Mouse (Mus musculus): ENCODE measurements around the gene Exoc7.

GRCm38 (mm10) chr11:116333526-116334416 is 26.7 kb upstream of the Exoc7 start:
- TF ChIP-seq CTCF (IDR thresholded peaks at IDR 0.05; ENCODE audit: low read depth, low read length) (no peak), TAL1 (conservative IDR thresholded peaks at IDR 0.05; ENCODE audit: low read depth, low read length) (no peak), POLR2AphosphoS5 (IDR thresholded peaks at IDR 0.05; ENCODE audit: insufficient replicate concordance, low read depth, low read length) (no peak), GATA1 (IDR thresholded peaks at IDR 0.05; ENCODE audit: borderline replicate concordance, low read length) (no peak)
